Mouse (Mus musculus) embryonic facial prominence, embryonic 14.5 days (tissue): ENCODE results near the gene Rap1a. TPM values are rescaled to one million over a fixed set of nuclear protein-coding genes. Genes with fewer than 3 reads are reported as not detected.

Experiments used
- ATAC-seq: fragments of 200-750 bp; cut with Nextera tagmentation; 2 replicates; pipeline ENCODE4 v1.8.0; 2017; ENCODE audit warnings: low read depth, moderate number of reproducible peaks, moderate TSS enrichment
- DNase-seq: peaks from one replicate; pipeline ENCODE4 v3.0.0-alpha.2; 2015; ENCODE audit warnings: low spot score
- H3K27ac ChIP-seq: fragments of 300-500 bp; sonication (generic); replicated peaks from 2 replicates; pipeline ENCODE4 v1.5.1; 2014; ENCODE audit warnings: low read depth, mild to moderate bottlenecking, low read length, moderate library complexity
- H3K27me3 ChIP-seq: fragments of 300-500 bp; sonication (generic); replicated peaks from 2 replicates; pipeline ENCODE4 v1.6.1; 2014; ENCODE audit warnings: low read length; ENCODE audit not compliant: control insufficient read depth, insufficient read depth
- H3K36me3 ChIP-seq: fragments of 300-500 bp; sonication (generic); 2 replicates; pipeline ENCODE4 v1.6.1; 2014; ENCODE audit warnings: low read length, mixed read lengths; ENCODE audit not compliant: control insufficient read depth, insufficient read depth
- H3K4me1 ChIP-seq: fragments of 300-500 bp; sonication (generic); 2 replicates; pipeline ENCODE4 v1.6.1; 2014; ENCODE audit warnings: antibody characterized with exemption, low read length; ENCODE audit not compliant: control insufficient read depth, insufficient read depth
- H3K4me2 ChIP-seq: fragments of 300-500 bp; sonication (generic); 2 replicates; pipeline ENCODE4 v1.6.1; 2014; ENCODE audit warnings: low read depth, mild to moderate bottlenecking, low read length, moderate library complexity, mixed read lengths
- H3K4me3 ChIP-seq: fragments of 300-500 bp; sonication (generic); 2 replicates; pipeline ENCODE4 v1.5.1; 2014; ENCODE audit warnings: low read depth, mild to moderate bottlenecking, low read length
- H3K9ac ChIP-seq: fragments of 300-500 bp; sonication (generic); 2 replicates; pipeline ENCODE4 v1.6.1; 2014; ENCODE audit warnings: low read depth, mild to moderate bottlenecking, low read length, moderate library complexity, mixed read lengths
- H3K9me3 ChIP-seq: fragments of 300-500 bp; sonication (generic); 2 replicates; pipeline ENCODE4 v1.6.1; 2016; ENCODE audit warnings: low read length; ENCODE audit not compliant: control insufficient read depth
- WGBS: fragments of 180-500 bp; shearing (Covaris S2); extraction: QIAGEN DNeasy Blood & Tissue Kit; methylation state at CpG from one replicate; pipeline ENCODE4 v1.1.7; 2014; 5-methylcytosine and 5-hydroxymethylcytosine counted together
- polyA plus RNA-seq: library from polyadenylated mRNA; unstranded; fragments of >200 nt; fragmentation: Nextera tagmentation; extraction: Ambion mirVana; gene quantifications from 2 replicates; pipeline ENCODE4 v1.2.1, GENCODE M21; 2014

The Rap1a gene
- polyA plus RNA-seq = 85.5 and 92.9 TPM in 2 replicates

- Histone ChIP-seq H3K4me3 (peak within 1 kb of the TSS; percentile 79), H3K27me3 (no peaks in the 10 kb centered on the region), H3K36me3 (no peaks in the 10 kb centered on the region), H3K27ac (peak within 1 kb of the TSS; percentile 87), H3K9me3 (no peaks in the 10 kb centered on the region), H3K9ac (peak within 1 kb of the TSS; percentile 91), H3K4me2 (peak within 1 kb of the TSS; percentile 90), H3K4me1 (peaks cover 9% of the 10 kb centered on the region; the same call in 1 of the 2 replicates)
- 24% methylated on average over 32 of the region's 50 CpGs for WGBS
- peak; percentile 83 for DNase-seq
- ATAC-seq = peak; percentile 95
These were observed at the start of gene Rap1a for GRCm38 (mm10) chr3:105801191-105802166. Gene Rap1a (minus strand): TSS chr3:105801336.

- 61% methylated on average over 7 of the region's 7 CpGs for WGBS
- Histone ChIP-seq H3K9me3 (no peaks in the 10 kb centered on the region), H3K27ac (no peak overlapping the region), H3K4me2 (no peak overlapping the region), H3K27me3 (no peaks in the 10 kb centered on the region), H3K9ac (no peak overlapping the region), H3K4me3 (no peak overlapping the region), H3K36me3 (no peaks in the 10 kb centered on the region), H3K4me1 (no peaks in the 10 kb centered on the region)
- ATAC-seq (no peak), DNase-seq (no peak)
These were observed 45.3 kb upstream of the Rap1a start for GRCm38 (mm10) chr3:105846294-105847069.

GRCm38 (mm10) chr3:105839836-105840235, 38.7 kb upstream of the Rap1a start:
- ATAC-seq (no peak), DNase-seq (no peak)
- Histone ChIP-seq H3K9ac (no peak overlapping the region), H3K36me3 (no peaks in the 10 kb centered on the region), H3K4me3 (no peak overlapping the region), H3K27me3 (no peaks in the 10 kb centered on the region), H3K27ac (no peak overlapping the region), H3K4me1 (no peaks in the 10 kb centered on the region), H3K4me2 (no peak overlapping the region), H3K9me3 (no peaks in the 10 kb centered on the region)
- 82% methylated on average over 4 of the region's 4 CpGs for WGBS

- no peak overlapping the region for H3K4me3 ChIP-seq
- no peaks in the 10 kb centered on the region for H3K36me3 ChIP-seq
- ATAC-seq (no peak), DNase-seq (no peak)
- H3K4me2 ChIP-seq = no peak overlapping the region
- H3K27me3 ChIP-seq = no peaks in the 10 kb centered on the region
- H3K9ac ChIP-seq = no peak overlapping the region
- no peak overlapping the region for H3K27ac ChIP-seq
- H3K4me1 ChIP-seq = no peaks in the 10 kb centered on the region
- H3K9me3 ChIP-seq = no peaks in the 10 kb centered on the region
- 81% methylated on average over 3 of the region's 3 CpGs for WGBS
These were observed 37.5 kb upstream of the Rap1a start for GRCm38 (mm10) chr3:105838655-105839054.

GRCm38 (mm10) chr3:105836883-105837282, 35.7 kb upstream of the Rap1a start:
- Histone ChIP-seq H3K27ac (no peak overlapping the region), H3K9me3 (no peaks in the 10 kb centered on the region), H3K27me3 (no peaks in the 10 kb centered on the region), H3K36me3 (no peaks in the 10 kb centered on the region), H3K4me1 (no peaks in the 10 kb centered on the region), H3K4me2 (no peak overlapping the region), H3K9ac (no peak overlapping the region), H3K4me3 (no peak overlapping the region)
- WGBS = 76% methylated on average over 3 of the region's 3 CpGs
- DNase-seq = no peak
- ATAC-seq = no peak

- H3K4me1 ChIP-seq = no peaks in the 10 kb centered on the region
- 70% methylated on average over 3 of the region's 3 CpGs for WGBS
- H3K9me3 ChIP-seq = no peaks in the 10 kb centered on the region
- no peak overlapping the region for H3K9ac ChIP-seq
- H3K27me3 ChIP-seq = no peaks in the 10 kb centered on the region
- no peak for ATAC-seq
- H3K36me3 ChIP-seq = no peaks in the 10 kb centered on the region
- no peak overlapping the region for H3K27ac ChIP-seq
- no peak overlapping the region for H3K4me3 ChIP-seq
- no peak overlapping the region for H3K4me2 ChIP-seq
- no peak for DNase-seq
These were observed 34.7 kb upstream of the Rap1a start for GRCm38 (mm10) chr3:105835875-105836274.

GRCm38 (mm10) chr3:105831584-105831983, 30.4 kb upstream of the Rap1a start:
- WGBS = 93% methylated on average over 3 of the region's 3 CpGs
- ATAC-seq = no peak

GRCm38 (mm10) chr3:105825501-105826161, 24.5 kb upstream of the Rap1a start:
- Histone ChIP-seq H3K4me2 (no peak overlapping the region), H3K27me3 (no peaks in the 10 kb centered on the region), H3K4me3 (no peak overlapping the region), H3K36me3 (no peaks in the 10 kb centered on the region), H3K27ac (no peak overlapping the region), H3K9me3 (no peaks in the 10 kb centered on the region), H3K4me1 (peaks cover 4% of the 10 kb centered on the region; the same call in 1 of the 2 replicates), H3K9ac (no peak overlapping the region)
- DNase-seq (peak; percentile 40), ATAC-seq (no peak)
- WGBS = 62% methylated on average over 7 of the region's 7 CpGs

More at GRCm38 (mm10) chr3:105831584-105831983, 30.4 kb upstream of the Rap1a start:
- Histone ChIP-seq H3K9ac (no peak overlapping the region), H3K36me3 (no peaks in the 10 kb centered on the region), H3K9me3 (no peaks in the 10 kb centered on the region), H3K4me3 (no peak overlapping the region), H3K27me3 (no peaks in the 10 kb centered on the region), H3K4me1 (no peaks in the 10 kb centered on the region), H3K27ac (no peak overlapping the region), H3K4me2 (no peak overlapping the region)
- DNase-seq = no peak
